8 mouse cellular contexts compared by ENCODE assay signal in genomic region chr11:97660734-97661647, GRCm38 (mm10). TPM values are rescaled to one million over a fixed set of nuclear protein-coding genes. Genes with fewer than 3 reads are reported as not detected.
A peak's percentile ranks its signal among the peaks of the same experiment; 100 is the strongest.
DNase-seq lines count a peak whose midpoint lies in the region; ATAC-seq lines count a peak whose summit lies in the region.

No protein-coding gene starts in this region.

- H3K4me3 ChIP-seq in megakaryocyte, embryonic 14.5 days (replicated peaks): peak overlapping the region; percentile 93
- peak overlapping the region; percentile 95 for H3K4me3 ChIP-seq in forebrain, embryonic 12.5 days (replicated peaks)
- H3K4me3 ChIP-seq in limb, embryonic 15.5 days: peak overlapping the region; percentile 87
- peak overlapping the region; percentile 78 for H3K4me3 ChIP-seq in stomach, embryonic 15.5 days (replicated peaks)

- peaks cover 8% of the 10 kb centered on the region for H3K36me3 ChIP-seq in megakaryocyte, embryonic 14.5 days (replicated peaks; ENCODE audit: low read length)
- H3K36me3 ChIP-seq in forebrain, embryonic 12.5 days (replicated peaks): peaks cover 8% of the 10 kb centered on the region
- H3K36me3 ChIP-seq in limb, embryonic 15.5 days: peaks cover 8% of the 10 kb centered on the region
- H3K36me3 ChIP-seq in stomach, embryonic 15.5 days: peaks cover 8% of the 10 kb centered on the region; the same call in 1 of the 2 replicates

- peak overlapping the region; percentile 89 for H3K9ac ChIP-seq in forebrain, embryonic 12.5 days
- H3K9ac ChIP-seq in limb, embryonic 15.5 days: peak overlapping the region; percentile 33; the same call in 1 of the 2 replicates
- peak overlapping the region; percentile 25; the same call in 1 of the 2 replicates for H3K9ac ChIP-seq in stomach, embryonic 15.5 days

- peaks cover 64% of the 10 kb centered on the region for H3K4me1 ChIP-seq in megakaryocyte, embryonic 14.5 days
- H3K4me1 ChIP-seq in forebrain, embryonic 12.5 days: peaks cover 52% of the 10 kb centered on the region
- H3K4me1 ChIP-seq in limb, embryonic 15.5 days: peaks cover 62% of the 10 kb centered on the region
- peaks cover 37% of the 10 kb centered on the region for H3K4me1 ChIP-seq in stomach, embryonic 15.5 days

- DNase-seq in adrenal gland, postnatal 25 days: no peak
- DNase-seq in lung, postnatal 14 days: no peak
- DNase-seq in spleen, postnatal 14 days (ENCODE audit: low spot score in 2 of 2): no peak

- peak overlapping the region; percentile 89 for H3K4me2 ChIP-seq in forebrain, embryonic 12.5 days
- H3K4me2 ChIP-seq in limb, embryonic 15.5 days: peak overlapping the region; percentile 82
- H3K4me2 ChIP-seq in stomach, embryonic 15.5 days: peak overlapping the region; percentile 84

- peaks cover 6% of the 10 kb centered on the region; the same call in 1 of the 2 replicates for H3K9me3 ChIP-seq in megakaryocyte, embryonic 14.5 days
- no peaks in the 10 kb centered on the region for H3K9me3 ChIP-seq in forebrain, embryonic 12.5 days
- H3K9me3 ChIP-seq in limb, embryonic 15.5 days: no peaks in the 10 kb centered on the region
- H3K9me3 ChIP-seq in stomach, embryonic 15.5 days: no peaks in the 10 kb centered on the region

- ATAC-seq in megakaryocyte, adult 5-6 weeks (ENCODE audit: poor library complexity, severe bottlenecking): no peak
- ATAC-seq in forebrain, embryonic 12.5 days (ENCODE audit: low FRiP score): no peak
- no peak for ATAC-seq in limb, embryonic 15.5 days (ENCODE audit: insufficient number of reproducible peaks, low FRiP score, low TSS enrichment, low read depth)
- no peak for ATAC-seq in stomach, embryonic 15.5 days (ENCODE audit: insufficient read depth, low FRiP score, low read depth)

- peaks cover 64% of the 10 kb centered on the region for H3K27me3 ChIP-seq in megakaryocyte, embryonic 14.5 days (replicated peaks)
- H3K27me3 ChIP-seq in forebrain, embryonic 12.5 days: peaks cover 29% of the 10 kb centered on the region
- H3K27me3 ChIP-seq in limb, embryonic 15.5 days: peaks cover 17% of the 10 kb centered on the region
- H3K27me3 ChIP-seq in stomach, embryonic 15.5 days (replicated peaks): peaks cover 10% of the 10 kb centered on the region; the same call in 1 of the 2 replicates

- peak overlapping the region; percentile 68; the same call in 1 of the 2 replicates for H3K27ac ChIP-seq in forebrain, embryonic 12.5 days
- no peak overlapping the region for H3K27ac ChIP-seq in limb, embryonic 15.5 days
- peak overlapping the region; percentile 90 for H3K27ac ChIP-seq in stomach, embryonic 15.5 days

- 3% methylated on average over 27 of the region's 27 CpGs for WGBS in forebrain, embryonic 12.5 days
- 2% methylated on average over 27 of the region's 27 CpGs for WGBS in limb, embryonic 15.5 days
- 6% methylated on average over 27 of the region's 27 CpGs for WGBS in stomach, embryonic 15.5 days

RNA-seq across cellular contexts. Expression of gene Mllt6, which starts 2.2 kb away (rescaled TPM):
- 8.6 TPM in 2 replicates for polyA plus RNA-seq in megakaryocyte, embryonic 14.5 days (2012; ENCODE audit: insufficient read depth, low replicate concordance)
- total RNA-seq in megakaryocyte, adult 5-6 weeks (2015): 4.3 and 6.3 TPM in 2 replicates
- 6.9 and 7.1 TPM in 2 replicates for total RNA-seq in megakaryocyte, adult 5-6 weeks (2017)
- 3.3 and 3.7 TPM in 2 replicates for polyA plus RNA-seq in forebrain, embryonic 12.5 days (2016; fragmentation: Nextera tagmentation; extraction: Ambion mirVana)
- polyA plus RNA-seq in limb, embryonic 15.5 days (2015; fragmentation: Nextera tagmentation; extraction: Ambion mirVana): 2.4 and 2.6 TPM in 2 replicates
- polyA plus RNA-seq in stomach, embryonic 15.5 days (2015; fragmentation: Nextera tagmentation; extraction: Ambion mirVana): 2.2 TPM in 2 replicates
- total RNA-seq in adrenal gland, postnatal 25 days (2021): 49.4 and 53.6 TPM in 2 replicates

RNA-seq across cellular contexts. Expression of gene Cisd3, which starts 24.6 kb away (rescaled TPM):
- 0.45 TPM in 1 of 2 replicates, not detected in the other for polyA plus RNA-seq in megakaryocyte, embryonic 14.5 days (2012; ENCODE audit: insufficient read depth, low replicate concordance)
- 18.7 and 19.8 TPM in 2 replicates for total RNA-seq in megakaryocyte, adult 5-6 weeks (2015)
- total RNA-seq in megakaryocyte, adult 5-6 weeks (2017): 2.3 and 12.8 TPM in 2 replicates
- 13.2 and 14.9 TPM in 2 replicates for polyA plus RNA-seq in forebrain, embryonic 12.5 days (2016; fragmentation: Nextera tagmentation; extraction: Ambion mirVana)
- 13.5 and 18.6 TPM in 2 replicates for polyA plus RNA-seq in limb, embryonic 15.5 days (2015; fragmentation: Nextera tagmentation; extraction: Ambion mirVana)
- 37.2 and 40.7 TPM in 2 replicates for polyA plus RNA-seq in stomach, embryonic 15.5 days (2015; fragmentation: Nextera tagmentation; extraction: Ambion mirVana)
- 164 and 166 TPM in 2 replicates for total RNA-seq in adrenal gland, postnatal 25 days (2021)

RNA-seq across cellular contexts. Expression of gene Epop, which starts 31.5 kb away (rescaled TPM):
- polyA plus RNA-seq in megakaryocyte, embryonic 14.5 days (2012; ENCODE audit: insufficient read depth, low replicate concordance): 44.1 and 83.5 TPM in 2 replicates
- total RNA-seq in megakaryocyte, adult 5-6 weeks (2015): 0.18 and 1.2 TPM in 2 replicates
- total RNA-seq in megakaryocyte, adult 5-6 weeks (2017): 0.40 TPM in 1 of 2 replicates, not detected in the other
- 10.0 and 11.9 TPM in 2 replicates for polyA plus RNA-seq in forebrain, embryonic 12.5 days (2016; fragmentation: Nextera tagmentation; extraction: Ambion mirVana)
- 1.9 and 3.2 TPM in 2 replicates for polyA plus RNA-seq in limb, embryonic 15.5 days (2015; fragmentation: Nextera tagmentation; extraction: Ambion mirVana)
- 3.7 and 3.9 TPM in 2 replicates for polyA plus RNA-seq in stomach, embryonic 15.5 days (2015; fragmentation: Nextera tagmentation; extraction: Ambion mirVana)
- total RNA-seq in adrenal gland, postnatal 25 days (2021): 6.2 and 7.8 TPM in 2 replicates

RNA-seq across cellular contexts. Expression of gene Pcgf2, which starts 39.3 kb away (rescaled TPM):
- 83.4 and 214 TPM in 2 replicates for polyA plus RNA-seq in megakaryocyte, embryonic 14.5 days (2012; ENCODE audit: insufficient read depth, low replicate concordance)
- 2.8 and 3.1 TPM in 2 replicates for total RNA-seq in megakaryocyte, adult 5-6 weeks (2015)
- total RNA-seq in megakaryocyte, adult 5-6 weeks (2017): 1.0 and 2.4 TPM in 2 replicates
- polyA plus RNA-seq in forebrain, embryonic 12.5 days (2016; fragmentation: Nextera tagmentation; extraction: Ambion mirVana): 24.2 TPM in 2 replicates
- 13.1 and 14.7 TPM in 2 replicates for polyA plus RNA-seq in limb, embryonic 15.5 days (2015; fragmentation: Nextera tagmentation; extraction: Ambion mirVana)
- 12.1 and 13.6 TPM in 2 replicates for polyA plus RNA-seq in stomach, embryonic 15.5 days (2015; fragmentation: Nextera tagmentation; extraction: Ambion mirVana)
- total RNA-seq in adrenal gland, postnatal 25 days (2021): 27.0 and 36.1 TPM in 2 replicates

RNA-seq across cellular contexts. Expression of gene Psmb3, which starts 42.2 kb away (rescaled TPM):
- 44.4 and 47.3 TPM in 2 replicates for polyA plus RNA-seq in megakaryocyte, embryonic 14.5 days (2012; ENCODE audit: insufficient read depth, low replicate concordance)
- total RNA-seq in megakaryocyte, adult 5-6 weeks (2015): 81.0 and 111 TPM in 2 replicates
- 137 and 179 TPM in 2 replicates for total RNA-seq in megakaryocyte, adult 5-6 weeks (2017)
- 457 TPM in 2 replicates for polyA plus RNA-seq in forebrain, embryonic 12.5 days (2016; fragmentation: Nextera tagmentation; extraction: Ambion mirVana)
- 413 and 414 TPM in 2 replicates for polyA plus RNA-seq in limb, embryonic 15.5 days (2015; fragmentation: Nextera tagmentation; extraction: Ambion mirVana)
- 396 and 424 TPM in 2 replicates for polyA plus RNA-seq in stomach, embryonic 15.5 days (2015; fragmentation: Nextera tagmentation; extraction: Ambion mirVana)
- total RNA-seq in adrenal gland, postnatal 25 days (2021): 216 and 226 TPM in 2 replicates

Comparison
In these comparisons a context has a peak if more than half of its experiments do, and no peak if none do; other contexts are left out.
1. H3K9ac ChIP-seq: peak in every context shown above with its lines; median percentile 89 in forebrain, embryonic 12.5 days; 33 in limb, embryonic 15.5 days; 25 in stomach, embryonic 15.5 days.